Mouse (Mus musculus) ES-Bruce4 (cell line): ENCODE results near the gene Stxbp5.

Experiments used
- CTCF ChIP-seq: IDR thresholded peaks from one replicate; pipeline ENCODE4 v1.8.1; 2011; ENCODE audit warnings: low read depth, low read length
- EP300 ChIP-seq: IDR thresholded peaks from 2 replicates; pipeline ENCODE4 v1.6.1; 2011; ENCODE audit warnings: low read depth, low read length; ENCODE audit not compliant: insufficient read depth

- TF ChIP-seq EP300 (no peak), CTCF (no peak)
These were observed 109.9 kb downstream of the Stxbp5 start for GRCm38 (mm10) chr10:9790947-9791346.
